Mouse (Mus musculus) hindbrain, embryonic 11.5 days (tissue): ENCODE results near the gene Mapk12. TPM values are rescaled to one million over a fixed set of nuclear protein-coding genes. Genes with fewer than 3 reads are reported as not detected.

Experiments used
- ATAC-seq: fragments of 200-750 bp; cut with Nextera tagmentation; 2 replicates; pipeline ENCODE4 v1.8.0; 2017; ENCODE audit warnings: mild to moderate bottlenecking, moderate TSS enrichment, moderate library complexity; ENCODE audit not compliant: low FRiP score
- DNase-seq: peaks from one replicate; pipeline ENCODE4 v3.0.0-alpha.2; 2015; ENCODE audit warnings: low spot score
- H3K27ac ChIP-seq: fragments of 300-500 bp; sonication (generic); 2 replicates; pipeline ENCODE4 v1.5.1; 2014; ENCODE audit warnings: mild to moderate bottlenecking, low read depth, low read length
- H3K27me3 ChIP-seq: fragments of 300-500 bp; sonication (generic); 2 replicates; pipeline ENCODE4 v1.6.1; 2014; ENCODE audit warnings: mild to moderate bottlenecking, low read length, moderate library complexity, mixed read lengths; ENCODE audit not compliant: control insufficient read depth, insufficient read depth
- H3K36me3 ChIP-seq: fragments of 300-500 bp; sonication (generic); 2 replicates; pipeline ENCODE4 v1.6.1; 2014; ENCODE audit warnings: mild to moderate bottlenecking, low read length, moderate library complexity, mixed read lengths; ENCODE audit not compliant: control insufficient read depth, insufficient read depth
- H3K4me1 ChIP-seq: fragments of 300-500 bp; sonication (generic); replicated peaks from 2 replicates; pipeline ENCODE4 v1.6.1; 2014; ENCODE audit warnings: low read length, mixed read lengths; ENCODE audit not compliant: control insufficient read depth, insufficient read depth
- H3K4me2 ChIP-seq: fragments of 300-500 bp; sonication (generic); replicated peaks from 2 replicates; pipeline ENCODE4 v1.6.1; 2014; ENCODE audit warnings: mild to moderate bottlenecking, low read depth, low read length
- H3K4me3 ChIP-seq: fragments of 300-500 bp; sonication (generic); 2 replicates; pipeline ENCODE4 v1.5.1; 2014; ENCODE audit warnings: low read depth, low read length
- H3K9ac ChIP-seq: fragments of 300-500 bp; sonication (generic); 2 replicates; pipeline ENCODE4 v1.6.1; 2014; ENCODE audit warnings: low read depth, low read length
- H3K9me3 ChIP-seq: fragments of 300-500 bp; sonication (generic); 2 replicates; pipeline ENCODE4 v1.6.1; 2016; ENCODE audit warnings: low read length; ENCODE audit not compliant: control insufficient read depth
- WGBS: fragments of 180-500 bp; shearing (Covaris S2); extraction: QIAGEN DNeasy Blood & Tissue Kit; methylation state at CpG from one replicate; pipeline ENCODE4 v1.1.7; 2014; 5-methylcytosine and 5-hydroxymethylcytosine counted together
- polyA plus RNA-seq: library from polyadenylated mRNA; unstranded; fragments of >200 nt; fragmentation: Nextera tagmentation; extraction: Ambion mirVana; gene quantifications from 2 replicates; pipeline ENCODE4 v1.2.1, GENCODE M21; 2014

Gene Mapk12
- polyA plus RNA-seq, 1 experiment from 2014 or later = 16.5 TPM

- Histone ChIP-seq H3K9ac (no peak overlapping the region), H3K36me3 (no peaks in the 10 kb centered on the region), H3K4me1 (peaks cover 2% of the 10 kb centered on the region; the same call in 1 of the 2 replicates), H3K4me2 (no peak overlapping the region), H3K9me3 (no peaks in the 10 kb centered on the region), H3K4me3 (no peak overlapping the region), H3K27me3 (no peaks in the 10 kb centered on the region), H3K27ac (no peak overlapping the region)
- WGBS = 92% methylated on average over 6 of the region's 6 CpGs
- no peak for ATAC-seq
- no peak for DNase-seq
Observed at GRCm38 (mm10) chr15:89138531-89138930, 2.0 kb downstream of the Mapk12 start.

DNA sequence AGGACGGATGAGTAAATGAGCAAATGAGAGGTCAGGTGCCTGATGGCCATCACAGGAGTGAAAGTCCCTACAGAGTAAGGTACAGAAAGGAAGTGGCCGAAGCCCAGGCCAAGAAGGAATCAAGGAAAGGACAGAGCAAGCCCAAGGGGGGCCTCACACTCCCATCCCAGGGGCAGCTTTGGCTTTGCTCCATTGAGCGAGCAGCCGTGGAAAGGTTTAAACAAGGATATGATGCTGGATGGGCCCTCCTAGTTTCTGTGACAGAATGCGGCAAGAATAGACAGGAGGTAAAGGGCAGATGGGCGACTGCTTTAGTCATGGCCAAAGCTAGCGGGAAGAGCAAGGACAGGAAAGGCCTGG lies 2.5 kb downstream of the Mapk12 start:
- H3K4me3 ChIP-seq = no peak overlapping the region
- ATAC-seq = no peak
- WGBS = 88% methylated on average over 7 of the region's 7 CpGs

DNA sequence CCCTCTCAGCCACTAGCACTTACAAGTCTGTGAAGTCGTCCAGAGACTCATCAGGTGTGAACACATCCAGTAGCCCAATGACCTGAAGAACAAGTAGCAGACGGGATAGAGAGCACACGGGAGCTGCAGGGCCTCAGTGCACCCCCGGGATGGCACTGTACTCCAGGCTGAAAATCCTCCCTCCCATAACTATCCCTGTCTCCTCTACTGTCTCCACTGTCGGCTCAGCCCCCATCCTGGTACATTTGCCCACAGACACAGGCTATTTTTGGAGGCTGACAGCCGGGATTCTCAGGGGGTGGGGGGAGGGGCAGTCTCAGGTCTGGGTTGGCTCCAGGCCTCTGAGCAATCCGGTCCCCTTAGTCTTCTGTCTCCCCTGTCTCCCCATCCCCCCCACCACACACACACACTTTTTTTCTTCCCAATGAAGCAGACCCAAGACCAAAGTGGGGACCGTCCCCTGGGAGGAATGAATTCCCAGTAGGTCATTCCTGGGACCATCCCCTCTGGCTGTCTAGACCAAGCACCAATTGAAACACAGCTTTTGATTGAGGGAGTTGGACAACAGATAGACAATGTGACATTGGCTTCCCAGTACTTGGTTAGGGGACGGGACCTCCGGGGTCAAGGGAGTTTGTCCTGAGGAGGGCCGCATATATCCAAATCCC lies 3.0 kb downstream of the Mapk12 start:
- H3K9ac ChIP-seq = no peak overlapping the region
- whole genome bisulfite sequencing = 76% methylated on average over 11 of the region's 11 CpGs
- DNase-seq (no peak), ATAC-seq (no peak)
- H3K27ac ChIP-seq = no peak overlapping the region
- H3K4me1 ChIP-seq = peaks cover 2% of the 10 kb centered on the region; the same call in 1 of the 2 replicates
- no peaks in the 10 kb centered on the region for H3K9me3 ChIP-seq
- no peaks in the 10 kb centered on the region for H3K36me3 ChIP-seq
- H3K4me3 ChIP-seq = no peak overlapping the region
- no peaks in the 10 kb centered on the region for H3K27me3 ChIP-seq
- no peak overlapping the region for H3K4me2 ChIP-seq

More for the DNA sequence above, 2.5 kb downstream of the Mapk12 start:
- no peak for DNase-seq
- H3K36me3 ChIP-seq = no peaks in the 10 kb centered on the region
- no peak overlapping the region for H3K4me2 ChIP-seq
- no peaks in the 10 kb centered on the region for H3K27me3 ChIP-seq
- peaks cover 2% of the 10 kb centered on the region; the same call in 1 of the 2 replicates for H3K4me1 ChIP-seq
- H3K27ac ChIP-seq = no peak overlapping the region
- no peaks in the 10 kb centered on the region for H3K9me3 ChIP-seq
- H3K9ac ChIP-seq = no peak overlapping the region

- ATAC-seq = no peak
- no peak for DNase-seq
- no peaks in the 10 kb centered on the region for H3K27me3 ChIP-seq
- no peak overlapping the region for H3K9ac ChIP-seq
- 99% methylated on average over 5 of the region's 5 CpGs for whole genome bisulfite sequencing
- H3K4me2 ChIP-seq = no peak overlapping the region
- H3K9me3 ChIP-seq = no peaks in the 10 kb centered on the region
- H3K4me1 ChIP-seq = peaks cover 2% of the 10 kb centered on the region; the same call in 1 of the 2 replicates
- no peak overlapping the region for H3K4me3 ChIP-seq
- H3K27ac ChIP-seq = no peak overlapping the region
- no peaks in the 10 kb centered on the region for H3K36me3 ChIP-seq
Observed at GRCm38 (mm10) chr15:89136461-89137155, 3.9 kb downstream of the Mapk12 start.

DNA sequence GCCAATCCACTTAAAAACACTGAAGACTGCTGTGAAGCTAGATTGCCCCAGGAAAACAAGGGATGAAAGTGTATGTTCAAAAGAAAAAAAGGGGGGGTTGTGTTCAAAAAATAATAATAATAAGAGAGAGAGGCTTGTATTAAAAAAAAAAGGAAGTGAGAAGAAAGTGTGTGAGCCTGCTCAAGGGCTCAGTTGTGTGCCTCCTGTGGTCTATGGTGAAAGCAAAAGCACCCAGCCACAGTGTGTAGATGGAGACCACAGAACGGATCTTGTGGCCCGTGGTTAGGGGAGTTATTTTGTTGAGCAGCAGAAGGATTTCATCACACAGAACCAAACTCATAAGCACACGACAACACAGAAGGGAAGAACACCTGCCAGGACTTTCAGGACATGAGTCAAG lies 9.2 kb downstream of the Mapk12 start:
- Histone ChIP-seq H3K27ac (no peak overlapping the region), H3K9me3 (no peaks in the 10 kb centered on the region), H3K4me3 (no peak overlapping the region), H3K27me3 (no peaks in the 10 kb centered on the region), H3K36me3 (no peaks in the 10 kb centered on the region), H3K4me2 (no peak overlapping the region), H3K4me1 (peaks cover 5% of the 10 kb centered on the region), H3K9ac (no peak overlapping the region)
- no peak for ATAC-seq
- 90% methylated on average over 3 of the region's 3 CpGs for WGBS
- no peak for DNase-seq

- no peak for DNase-seq
- H3K4me3 ChIP-seq = no peak overlapping the region
Observed at GRCm38 (mm10) chr15:89130245-89130644, 10.3 kb downstream of the Mapk12 start.

DNA sequence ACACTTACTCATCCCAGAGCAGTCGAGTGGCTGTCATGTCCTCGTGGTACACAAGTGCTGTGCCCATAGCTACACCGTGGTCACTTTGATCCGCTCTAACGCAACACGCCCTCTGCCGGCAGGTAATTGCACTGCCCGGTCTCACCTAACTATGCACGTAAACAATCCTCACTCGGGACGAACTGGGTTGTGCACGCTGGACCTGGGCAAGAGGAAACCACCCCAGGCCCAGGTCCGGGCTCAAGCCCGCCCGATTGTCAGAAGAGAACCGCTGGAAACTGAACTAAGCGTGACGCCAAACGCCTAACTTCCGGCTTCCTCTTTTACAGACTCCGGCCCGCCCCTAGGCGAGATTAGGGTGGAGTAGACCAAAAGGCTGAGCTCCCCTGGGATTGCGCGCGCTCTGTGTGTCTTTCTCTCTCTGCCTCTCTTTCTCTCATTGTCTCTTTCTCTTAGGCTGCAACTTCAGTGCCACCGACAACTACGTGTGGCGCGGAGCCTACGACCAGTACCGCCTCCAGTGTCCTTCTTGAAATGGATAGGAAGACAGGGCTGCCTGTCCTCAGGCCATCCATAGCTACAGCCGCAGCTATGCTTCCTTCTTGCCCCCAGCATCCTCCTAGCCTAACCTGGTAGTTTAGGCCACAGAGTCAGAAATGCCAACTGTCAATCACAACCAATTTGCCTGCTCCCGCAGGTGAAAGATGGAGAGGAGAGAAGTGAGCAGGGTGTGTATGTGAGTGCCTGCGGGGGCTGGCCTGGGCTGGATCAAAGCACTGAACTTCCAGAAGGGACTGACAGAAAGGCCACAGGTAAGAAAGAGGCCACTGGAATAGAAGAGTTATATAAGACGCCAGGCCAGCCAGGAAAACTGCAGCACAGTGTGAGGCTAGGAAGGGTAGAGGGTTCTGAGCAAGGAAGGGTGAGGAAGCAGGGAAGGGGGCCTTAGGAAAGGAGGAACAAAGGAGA lies 11.8 kb downstream of the Mapk12 start, which contains the start of gene Hdac10:
Gene Hdac10 (minus strand): TSS at position 319 of the 969 bp plus-strand sequence.
- peak within 1 kb of the TSS; percentile 82 for H3K9ac ChIP-seq
- peak within 1 kb of the TSS; percentile 55 for H3K4me3 ChIP-seq
- peak within 1 kb of the TSS; percentile 58 for H3K4me2 ChIP-seq
- H3K9me3 ChIP-seq = no peaks in the 10 kb centered on the region
- H3K27me3 ChIP-seq = no peaks in the 10 kb centered on the region
- WGBS = 3% methylated on average over 36 of the region's 36 CpGs
- no peaks in the 10 kb centered on the region for H3K36me3 ChIP-seq
- H3K4me1 ChIP-seq = peaks cover 6% of the 10 kb centered on the region
- ATAC-seq = peak; percentile 91
- peak; percentile 92 for DNase-seq
- H3K27ac ChIP-seq = peak within 1 kb of the TSS; percentile 76

More at GRCm38 (mm10) chr15:89130245-89130644, 10.3 kb downstream of the Mapk12 start:
- no peaks in the 10 kb centered on the region for H3K36me3 ChIP-seq
- H3K9ac ChIP-seq = no peak overlapping the region
- no peak overlapping the region for H3K4me2 ChIP-seq
- H3K27me3 ChIP-seq = no peaks in the 10 kb centered on the region
- no peak for ATAC-seq
- H3K9me3 ChIP-seq = no peaks in the 10 kb centered on the region
- H3K27ac ChIP-seq = no peak overlapping the region
- peaks cover 5% of the 10 kb centered on the region for H3K4me1 ChIP-seq

GRCm38 (mm10) chr15:89127364-89127940 lies 13.1 kb downstream of the Mapk12 start:
- Histone ChIP-seq H3K27ac (no peak overlapping the region), H3K27me3 (no peaks in the 10 kb centered on the region), H3K4me3 (peak overlapping the region; percentile 55), H3K36me3 (no peaks in the 10 kb centered on the region), H3K9ac (peak overlapping the region; percentile 82), H3K4me2 (peak overlapping the region; percentile 58), H3K4me1 (peaks cover 9% of the 10 kb centered on the region), H3K9me3 (no peaks in the 10 kb centered on the region)
- WGBS = 93% methylated on average over 8 of the region's 8 CpGs
- ATAC-seq = no peak
- no peak for DNase-seq
